Mouse (Mus musculus) kidney, postnatal 36 days (tissue): ENCODE measurements around the gene Bcas3.

Experiments
- DNase-seq, 2 experiments: peaks; one replicate each; pipeline ENCODE4 v3.0.0; 2021 to 2022; ENCODE audit warnings: mixed read lengths in 2 of 2

Gene Bcas3

GRCm38 (mm10) chr11:85835001-85835752 is 482.2 kb downstream of the Bcas3 start:
- no peak for DNase-seq

- no peak for DNase-seq
These were observed 483.0 kb downstream of the Bcas3 start for GRCm38 (mm10) chr11:85835753-85836522.

- DNase-seq = peak in 1 of 2 experiments; percentile 50
These were observed 483.7 kb downstream of the Bcas3 start for GRCm38 (mm10) chr11:85836523-85837290.

- no peak for DNase-seq
These were observed 484.3 kb downstream of the Bcas3 start for GRCm38 (mm10) chr11:85837291-85837647.

- DNase-seq = peak in 1 of 2 experiments; percentile 44
These were observed 484.9 kb downstream of the Bcas3 start for GRCm38 (mm10) chr11:85837648-85838423.

- DNase-seq = no peak
These were observed 485.7 kb downstream of the Bcas3 start for GRCm38 (mm10) chr11:85838424-85839257.

GRCm38 (mm10) chr11:85839258-85840030 is 486.5 kb downstream of the Bcas3 start:
- no peak for DNase-seq

- DNase-seq = peak in 1 of 2 experiments; percentile 38
These were observed 487.2 kb downstream of the Bcas3 start for GRCm38 (mm10) chr11:85840031-85840802.

GRCm38 (mm10) chr11:85840803-85841145 is 487.8 kb downstream of the Bcas3 start:
- DNase-seq = no peak

- no peak for DNase-seq
These were observed 488.3 kb downstream of the Bcas3 start for GRCm38 (mm10) chr11:85841211-85841681.

GRCm38 (mm10) chr11:85841980-85842379 is 489.0 kb downstream of the Bcas3 start:
- DNase-seq = peak in 1 of 2 experiments; percentile 84

- DNase-seq = no peak
These were observed 489.8 kb downstream of the Bcas3 start for GRCm38 (mm10) chr11:85842596-85843346.

- DNase-seq = peak; percentile 80 to 91
These were observed 490.4 kb downstream of the Bcas3 start for GRCm38 (mm10) chr11:85843347-85843692.

- peak; percentile 91 to 97 for DNase-seq
These were observed 491.4 kb downstream of the Bcas3 start for GRCm38 (mm10) chr11:85844144-85844965.

GRCm38 (mm10) chr11:85844971-85845370 is 492.0 kb downstream of the Bcas3 start:
- DNase-seq = peak; percentile 68 to 77

- DNase-seq = peak; percentile 77 to 80
These were observed 493.0 kb downstream of the Bcas3 start for GRCm38 (mm10) chr11:85845921-85846320.

- peak; percentile 65 to 74 for DNase-seq
These were observed 493.5 kb downstream of the Bcas3 start for GRCm38 (mm10) chr11:85846509-85846908.

- DNase-seq = peak; percentile 77 to 85
These were observed 496.1 kb downstream of the Bcas3 start for GRCm38 (mm10) chr11:85849037-85849436.
